Mouse (Mus musculus) heart, postnatal 0 days (tissue): ENCODE measurements at regions not wholly inside any gene's neighbourhood (a gene's known extent, or its start where the extent isn't known, plus 50 kb on each side); places are given as distances from the start of the nearest gene placed in this dataset.

Experiments
- CTCF ChIP-seq: IDR thresholded peaks from 2 replicates; pipeline ENCODE4 v1.5.1; 2016; ENCODE audit warnings: antibody characterized with exemption, control low read depth, low read depth
- EP300 ChIP-seq: IDR thresholded peaks from 2 replicates; pipeline ENCODE4 v1.6.1; 2016; ENCODE audit warnings: antibody characterized with exemption, low read depth

DNA sequence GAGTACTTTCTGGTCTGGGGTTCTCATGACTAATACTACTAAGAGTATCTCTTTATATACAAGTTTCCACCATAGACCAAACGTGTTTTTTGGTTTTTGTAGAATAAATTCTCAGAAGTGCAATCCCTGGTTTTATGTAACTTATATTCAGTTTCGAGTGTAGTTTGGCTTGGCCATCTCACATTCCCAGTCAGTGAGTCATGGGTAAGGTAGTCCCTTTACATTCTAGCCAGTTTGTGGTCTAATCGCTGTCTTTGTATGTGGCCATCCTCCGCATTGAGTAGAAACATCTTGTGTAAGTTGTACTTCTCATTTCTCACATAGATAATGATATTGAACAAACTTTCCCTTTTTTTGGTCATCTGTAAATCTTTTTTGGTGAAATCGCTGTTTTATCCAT is 88.3 kb downstream of the Anxa5 start:
- TF ChIP-seq CTCF = no peak
- TF ChIP-seq EP300 = no peak
